Comparison of ENCODE assay signal across 32 mouse cellular contexts in the genomic region with DNA sequence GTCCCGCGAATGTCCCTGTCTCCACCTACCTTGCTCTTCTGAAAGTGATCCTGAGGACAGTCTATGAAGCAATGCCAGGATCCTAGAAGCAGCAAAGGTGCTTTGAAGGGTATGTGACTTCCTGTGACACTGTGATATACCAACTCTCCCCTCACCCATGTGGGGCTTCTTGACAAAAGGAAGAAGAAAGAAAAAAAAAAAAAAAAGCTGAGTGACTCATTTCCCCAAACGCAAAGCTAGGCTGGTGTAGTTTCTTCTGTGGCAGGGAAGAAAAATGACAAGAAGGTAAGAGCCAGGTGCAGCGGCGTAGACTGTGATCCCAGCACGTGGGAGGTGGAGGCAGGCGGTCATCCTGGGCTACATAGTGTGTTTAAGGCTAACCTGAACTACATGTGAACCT. TPM values are rescaled to one million over a fixed set of nuclear protein-coding genes. Genes with fewer than 3 reads are reported as not detected.
A peak's percentile ranks its signal among the peaks of the same experiment; 100 is the strongest.
DNase-seq lines count a peak whose midpoint lies in the region; ATAC-seq and TF ChIP-seq lines count a peak whose summit lies in the region.
"Had no signal": no experiment of that assay in that cellular context is flagged by ENCODE, and none has a peak within 500 bp of the region (broad histone marks: within the 10 kb centered on the region; RNA-seq: fewer than 3 reads in every experiment).

No protein-coding gene starts in this region.

- no peaks in the 10 kb centered on the region for H3K36me3 ChIP-seq in CH12.LX (replicated peaks in 1 of 2; ENCODE audit: control insufficient read depth in 1 of 2, insufficient read depth in 1 of 2, low read length in 1 of 2)
- H3K36me3 ChIP-seq in midbrain, embryonic 14.5 days (ENCODE audit: control insufficient read depth, insufficient read depth, low read length), result no peaks in the 10 kb centered on the region
- H3K36me3 ChIP-seq: embryonic facial prominence, embryonic 13.5 days; forebrain, embryonic 12.5 days; heart, embryonic 15.5 days; kidney, embryonic 15.5 days had no signal

- H3K9ac ChIP-seq in CH12.LX (ENCODE audit: insufficient read depth, low read depth), result no peak overlapping the region
- H3K9ac ChIP-seq in midbrain, embryonic 14.5 days (replicated peaks; ENCODE audit: low read length), result no peak overlapping the region
- H3K9ac ChIP-seq: embryonic facial prominence, embryonic 13.5 days; forebrain, embryonic 12.5 days; heart, embryonic 15.5 days; kidney, embryonic 15.5 days; liver, embryonic 14.5 days; lung, embryonic 14.5 days had no signal

- no peak for TF ChIP-seq CTCF in CH12.LX (conservative IDR thresholded peaks at IDR 0.05 in 1 of 2, IDR thresholded peaks at IDR 0.05 in 1 of 2; ENCODE audit: low read depth in 2 of 2, low read length in 2 of 2)

- ATAC-seq in midbrain, embryonic 14.5 days (ENCODE audit: low FRiP score, low TSS enrichment), result no peak
- ATAC-seq: hindbrain, postnatal 0 days; Patski had no signal

- H3K9me3 ChIP-seq in CH12.LX (replicated peaks; ENCODE audit: low read length), result peaks cover 2% of the 10 kb centered on the region
- H3K9me3 ChIP-seq in midbrain, embryonic 14.5 days (ENCODE audit: control insufficient read depth, low read length), result no peaks in the 10 kb centered on the region
- H3K9me3 ChIP-seq: embryonic facial prominence, embryonic 13.5 days; forebrain, embryonic 12.5 days; heart, embryonic 15.5 days; kidney, embryonic 15.5 days had no signal

- H3K27me3 ChIP-seq in CH12.LX (replicated peaks), result no peaks in the 10 kb centered on the region
- H3K27me3 ChIP-seq in midbrain, embryonic 14.5 days (ENCODE audit: control insufficient read depth, insufficient read depth, low read length), result no peaks in the 10 kb centered on the region
- H3K27me3 ChIP-seq: embryonic facial prominence, embryonic 13.5 days; Patski had no signal

- peak; percentile 60 for DNase-seq in 416B (ENCODE audit: low read depth)
- DNase-seq in CH12.LX (ENCODE audit: extremely low read depth), result no peak
- peak; percentile 86 for DNase-seq in induced T-regulatory cell, adult 2 months (ENCODE audit: low read depth)
- peak; percentile 56 to 57 for DNase-seq in thymus, postnatal 10 days (ENCODE audit: low spot score in 2 of 2)
- no peak for DNase-seq in left cerebral cortex, adult 8-10 months (ENCODE audit: low spot score in 2 of 2)
- DNase-seq in cerebellum, adult 9-11 months, result no peak
- no peak for DNase-seq in right cerebral cortex, adult 2 months (ENCODE audit: low spot score in 2 of 2)
- DNase-seq in midbrain, embryonic 14.5 days, result no peak
- DNase-seq: adrenal gland, postnatal 10 days; cerebellum, adult 2 months; cerebellum, postnatal 36 days; embryo, embryonic 11 days; kidney, adult 11 months; kidney, postnatal 36 days; layer of hippocampus, adult 9-11 months; lung, embryonic 14.5 days had no signal

- no peak overlapping the region for H3K27ac ChIP-seq in CH12.LX (ENCODE audit: insufficient read depth, low read depth)
- H3K27ac ChIP-seq in midbrain, embryonic 14.5 days (replicated peaks; ENCODE audit: low read depth, low read length), result no peak overlapping the region
- H3K27ac ChIP-seq: embryonic facial prominence, embryonic 13.5 days; forebrain, embryonic 12.5 days; heart, embryonic 15.5 days; hindbrain, postnatal 0 days; kidney, embryonic 15.5 days; liver, embryonic 14.5 days had no signal

- dilution Hi-C loops in CH12.LX (cut with MboI; ENCODE audit: extremely low pct_ligation_motif_present, extremely low pct_unique_long_range_greater_than_20kb, low sequenced_read_pairs), result no loop called here

- TF ChIP-seq RAD21 in CH12.LX (IDR thresholded peaks at IDR 0.05; ENCODE audit: low read depth, low read length), result no peak

- no peaks in the 10 kb centered on the region for H3K79me2 ChIP-seq in CH12.LX (replicated peaks; ENCODE audit: control insufficient read depth, extremely low read depth, insufficient read depth, poor library complexity, severe bottlenecking)

- TF ChIP-seq EP300 in CH12.LX (IDR thresholded peaks at IDR 0.05; ENCODE audit: low read length), result no peak

- no peak overlapping the region for H3K4me3 ChIP-seq in CH12.LX (replicated peaks in 1 of 3; ENCODE audit: low read depth in 2 of 3, low read length in 2 of 3, poor library complexity in 1 of 3)
- H3K4me3 ChIP-seq in midbrain, embryonic 14.5 days (replicated peaks; ENCODE audit: low read depth, low read length), result no peak overlapping the region
- H3K4me3 ChIP-seq: embryonic facial prominence, embryonic 13.5 days; erythroblast, embryonic 14.5 days; forebrain, embryonic 12.5 days; heart, embryonic 15.5 days; kidney, embryonic 15.5 days; megakaryocyte, embryonic 14.5 days had no signal

- in situ Hi-C loops in CH12.LX (cut with MboI; ENCODE audit: low pct_ligation_motif_present, low pct_unique_long_range_greater_than_20kb, low sequenced_read_pairs), result loop anchor here (25.0 kb wide), 1 partner anchor 184 kb away; no protein-coding TSS in a partner anchor

- WGBS in midbrain, embryonic 14.5 days, result 88% methylated on average over 7 of the region's 7 CpGs

- H3K4me2 ChIP-seq in CH12.LX (ENCODE audit: insufficient read depth, low read depth, poor library complexity, severe bottlenecking), result no peak overlapping the region
- no peak overlapping the region for H3K4me2 ChIP-seq in midbrain, embryonic 14.5 days (ENCODE audit: low read length)
- H3K4me2 ChIP-seq: embryonic facial prominence, embryonic 13.5 days; forebrain, embryonic 12.5 days; heart, embryonic 15.5 days; kidney, embryonic 15.5 days; lung, embryonic 14.5 days had no signal

- no peak for TF ChIP-seq POLR2A in CH12.LX (IDR thresholded peaks at IDR 0.05; ENCODE audit: low read depth, low read length)

- H3K4me1 ChIP-seq in CH12.LX (ENCODE audit: control insufficient read depth in 1 of 2, insufficient read depth in 2 of 2), result peaks cover 9 to 45% of the 10 kb centered on the region in 2 experiments
- H3K4me1 ChIP-seq in midbrain, embryonic 14.5 days (ENCODE audit: control insufficient read depth, insufficient read depth, low read length), result no peaks in the 10 kb centered on the region
- H3K4me1 ChIP-seq: heart, embryonic 15.5 days had no signal

TF ChIP-seq in CH12.LX, 34 proteins besides CTCF, POLR2A, EP300 and RAD21:
- TF ChIP-seq MAFK (IDR thresholded peaks at IDR 0.05; ENCODE audit: insufficient replicate concordance, low read length), result no peak
- peak; percentile 89 for TF ChIP-seq ZNF384 (IDR thresholded peaks at IDR 0.05; ENCODE audit: low read depth, low read length)
- no peak for TF ChIP-seq UBTF (IDR thresholded peaks at IDR 0.05; ENCODE audit: low read depth, low read length)
- TF ChIP-seq BHLHE40 (IDR thresholded peaks at IDR 0.05; ENCODE audit: low read depth, low read length), result peak; percentile 29; the same call in 1 of the 2 replicates

RNA-seq across cellular contexts. Expression of a gene that starts 8.2 kb away (rescaled TPM):
- 0.08 TPM in 2 replicates for total RNA-seq in CH12.LX (2012; rRNA removed)
- 0.36 and 0.55 TPM in 2 replicates for total RNA-seq in CH12.LX (2014; rRNA removed)
- 0.65 and 0.74 TPM in 2 replicates for polyA plus RNA-seq in CH12.LX (2012; ENCODE audit: insufficient read length, low read depth)
- not detected for total RNA-seq in left cerebral cortex, adult 8-10 months (2022)
- polyA plus RNA-seq in midbrain, embryonic 14.5 days (2014; fragmentation: Nextera tagmentation; extraction: Ambion mirVana), result not detected in 2 replicates
- total RNA-seq: gastrocnemius, adult 8-10 months; hematopoietic stem cell, adult 5-6 weeks; hindbrain, postnatal 0 days; left cerebral cortex, adult 18-20 months; left cerebral cortex, postnatal 36 days; neutrophil, adult 5-6 weeks had no signal
- polyA plus RNA-seq: cerebellum, adult 2 months; erythroblast, embryonic 14.5 days; forebrain, embryonic 12.5 days; heart, embryonic 15.5 days; hindbrain, postnatal 0 days; liver, embryonic 14.5 days; lung, embryonic 14.5 days; Patski had no signal

RNA-seq across cellular contexts. Expression of a gene that starts 19.0 kb away (rescaled TPM):
- total RNA-seq in CH12.LX (2012; rRNA removed) (not detected in 2 replicates), CH12.LX (2014; rRNA removed) (not detected in 2 replicates)
- not detected in 2 replicates for polyA plus RNA-seq in CH12.LX (2012; ENCODE audit: insufficient read length, low read depth)
- total RNA-seq in left cerebral cortex, adult 8-10 months (2022), result not detected
- not detected in 2 replicates for polyA plus RNA-seq in midbrain, embryonic 14.5 days (2014; fragmentation: Nextera tagmentation; extraction: Ambion mirVana)
- total RNA-seq: adrenal gland, postnatal 10 days; gastrocnemius, adult 8-10 months; hematopoietic stem cell, adult 5-6 weeks; hindbrain, postnatal 0 days; left cerebral cortex, adult 18-20 months; left cerebral cortex, postnatal 36 days; neutrophil, adult 5-6 weeks had no signal
- polyA plus RNA-seq: cerebellum, adult 2 months; erythroblast, embryonic 14.5 days; forebrain, embryonic 12.5 days; gonadal fat pad, adult 2 months; hindbrain, postnatal 0 days; liver, embryonic 14.5 days; lung, embryonic 14.5 days; Patski; testis, adult 2 months had no signal

Comparison
In these comparisons a context has a peak if more than half of its experiments do, and no peak if none do; other contexts are left out.
1. DNase-seq: peak in 416B (single experiment), induced T-regulatory cell, adult 2 months (single experiment) and thymus, postnatal 10 days (2 of 2); none in CH12.LX (single experiment), left cerebral cortex, adult 8-10 months (0 of 2), cerebellum, adult 9-11 months (single experiment), right cerebral cortex, adult 2 months (0 of 2) and midbrain, embryonic 14.5 days (single experiment).